Comparison of ENCODE assay signal across 10 mouse cellular contexts in the genomic region with DNA sequence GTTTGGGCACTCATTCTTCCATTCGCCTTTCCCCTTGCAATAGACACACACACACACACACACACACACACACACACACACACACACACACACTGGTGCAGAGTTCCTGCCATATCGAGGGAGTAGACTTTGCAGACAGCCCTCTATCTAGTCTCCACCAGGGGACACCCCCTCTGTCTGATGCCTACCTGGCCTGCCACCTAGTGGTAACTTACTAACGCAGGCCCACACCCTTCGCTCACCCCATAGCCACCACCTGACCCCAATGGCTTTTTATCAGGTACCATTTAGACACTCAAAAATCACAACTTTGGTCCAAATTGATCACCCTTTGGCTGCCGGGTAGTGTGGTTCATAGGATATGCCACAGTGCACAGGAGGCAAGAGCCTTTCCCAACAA. TPM values are rescaled to one million over a fixed set of nuclear protein-coding genes. Genes with fewer than 3 reads are reported as not detected.
DNase-seq lines count a peak whose midpoint lies in the region; ATAC-seq and TF ChIP-seq lines count a peak whose summit lies in the region.
"Had no signal": no experiment of that assay in that cellular context is flagged by ENCODE, and none has a peak within 500 bp of the region (broad histone marks: within the 10 kb centered on the region; RNA-seq: fewer than 3 reads in every experiment).

No protein-coding gene starts in this region.

- intact Hi-C loops in left cerebral cortex, postnatal 10 days (cut with DNase I) = loop anchor here (10.0 kb wide), 2 partner anchors 954 to 1984 kb away; a partner anchor contains a TSS

- H3K36me3 ChIP-seq in heart, embryonic 15.5 days = no peaks in the 10 kb centered on the region
- no peaks in the 10 kb centered on the region for H3K36me3 ChIP-seq in E14TG2a.4 (ENCODE audit: insufficient read depth, low read length)
- H3K36me3 ChIP-seq in midbrain, embryonic 13.5 days = no peaks in the 10 kb centered on the region
- H3K36me3 ChIP-seq: limb, embryonic 12.5 days; stomach, embryonic 15.5 days had no signal

- peaks cover 16% of the 10 kb centered on the region for H3K4me1 ChIP-seq in heart, embryonic 15.5 days (replicated peaks)
- peaks cover 17% of the 10 kb centered on the region for H3K4me1 ChIP-seq in E14TG2a.4 (replicated peaks; ENCODE audit: low read depth, low read length)
- 0 out of 2 replicates have a peak, but pooled peaks cover 7% of the 10 kb centered on the region for H3K4me1 ChIP-seq in midbrain, embryonic 13.5 days (replicated peaks)
- H3K4me1 ChIP-seq: limb, embryonic 12.5 days; stomach, embryonic 15.5 days had no signal

- no peak overlapping the region for H3K9ac ChIP-seq in heart, embryonic 15.5 days
- H3K9ac ChIP-seq in midbrain, embryonic 13.5 days (replicated peaks) = no peak overlapping the region
- H3K9ac ChIP-seq: limb, embryonic 12.5 days; stomach, embryonic 15.5 days had no signal

- H3K4me3 ChIP-seq in heart, embryonic 15.5 days = no peak overlapping the region
- peak overlapping the region; percentile 55; the same call in 1 of the 2 replicates for H3K4me3 ChIP-seq in E14TG2a.4 (replicated peaks; ENCODE audit: low read length)
- H3K4me3 ChIP-seq in midbrain, embryonic 13.5 days (replicated peaks) = no peak overlapping the region
- H3K4me3 ChIP-seq: limb, embryonic 12.5 days; stomach, embryonic 15.5 days had no signal

- no peak overlapping the region for H3K4me2 ChIP-seq in heart, embryonic 15.5 days
- H3K4me2 ChIP-seq in midbrain, embryonic 13.5 days (replicated peaks) = no peak overlapping the region
- H3K4me2 ChIP-seq: stomach, embryonic 15.5 days had no signal

- H3K9me3 ChIP-seq in heart, embryonic 15.5 days (replicated peaks) = no peaks in the 10 kb centered on the region
- no peaks in the 10 kb centered on the region for H3K9me3 ChIP-seq in E14TG2a.4 (ENCODE audit: low read length)
- H3K9me3 ChIP-seq in midbrain, embryonic 13.5 days = no peaks in the 10 kb centered on the region
- H3K9me3 ChIP-seq: limb, embryonic 12.5 days; stomach, embryonic 15.5 days had no signal

- TF ChIP-seq CTCF in E14TG2a.4 (conservative IDR thresholded peaks at IDR 0.05; ENCODE audit: low read length) = peak; percentile 83

- H3K27ac ChIP-seq in heart, embryonic 15.5 days = no peak overlapping the region
- H3K27ac ChIP-seq in midbrain, embryonic 13.5 days = no peak overlapping the region
- H3K27ac ChIP-seq: limb, embryonic 12.5 days; stomach, embryonic 15.5 days had no signal

- no peak for DNase-seq in heart, adult 9 months (ENCODE audit: low spot score in 2 of 2)
- no peak for DNase-seq in frontal cortex, postnatal 36 days (ENCODE audit: low spot score in 2 of 2)
- DNase-seq in kidney, postnatal 10 days = no peak
- DNase-seq in left cerebral cortex, postnatal 10 days (ENCODE audit: extremely low spot score in 1 of 2, low spot score in 2 of 2) = no peak

- ATAC-seq in heart, embryonic 15.5 days (replicated peaks; ENCODE audit: insufficient number of reproducible peaks, insufficient read depth, low FRiP score, low read depth) = peak; percentile 48; the same call in 1 of the 2 replicates
- peak; percentile 58; the same call in 1 of the 2 replicates for ATAC-seq in erythroid progenitor cell, adult 5-6 weeks (replicated peaks; ENCODE audit: low FRiP score, poor library complexity, severe bottlenecking)
- ATAC-seq in midbrain, embryonic 13.5 days = peak; percentile 55

- no peaks in the 10 kb centered on the region for H3K27me3 ChIP-seq in heart, embryonic 15.5 days
- peaks cover 20% of the 10 kb centered on the region for H3K27me3 ChIP-seq in E14TG2a.4 (ENCODE audit: insufficient read depth, low read length)
- 0 out of 2 replicates have a peak, but pooled peaks cover 3% of the 10 kb centered on the region for H3K27me3 ChIP-seq in midbrain, embryonic 13.5 days
- H3K27me3 ChIP-seq: limb, embryonic 12.5 days; stomach, embryonic 15.5 days had no signal

- 43% methylated on average over 5 of the region's 5 CpGs for WGBS in heart, embryonic 15.5 days
- WGBS in midbrain, embryonic 13.5 days = 47% methylated on average over 5 of the region's 5 CpGs

RNA-seq across cellular contexts. Expression of a gene that starts 18.7 kb away (rescaled TPM):
- polyA plus RNA-seq in heart, embryonic 15.5 days (2015; fragmentation: Nextera tagmentation; extraction: Ambion mirVana) = not detected in 2 replicates
- total RNA-seq in erythroid progenitor cell, adult 5-6 weeks (2015; ENCODE audit: low replicate concordance) = not detected in 2 replicates
- total RNA-seq in erythroid progenitor cell, adult 5-6 weeks (2017; ENCODE audit: low replicate concordance) = not detected in 2 replicates
- 0.09 and 0.28 TPM in 2 replicates for polyA plus RNA-seq in midbrain, embryonic 13.5 days (2015; fragmentation: Nextera tagmentation; extraction: Ambion mirVana)
- total RNA-seq in left cerebral cortex, postnatal 10 days (2021) = 1 to 10 TPM; 1.3 to 2.0 TPM
- polyA plus RNA-seq: limb, embryonic 12.5 days had no signal

RNA-seq across cellular contexts. Expression of a gene that starts 54.1 kb away (rescaled TPM):
- polyA plus RNA-seq in heart, embryonic 15.5 days (2015; fragmentation: Nextera tagmentation; extraction: Ambion mirVana) = 154 and 159 TPM in 2 replicates
- 39.3 and 51.6 TPM in 2 replicates for total RNA-seq in erythroid progenitor cell, adult 5-6 weeks (2015; ENCODE audit: low replicate concordance)
- total RNA-seq in erythroid progenitor cell, adult 5-6 weeks (2017; ENCODE audit: low replicate concordance) = 30.6 and 32.3 TPM in 2 replicates
- polyA plus RNA-seq in midbrain, embryonic 13.5 days (2015; fragmentation: Nextera tagmentation; extraction: Ambion mirVana) = 244 and 247 TPM in 2 replicates
- 100 to 1,000 TPM; 187 to 197 TPM for total RNA-seq in left cerebral cortex, postnatal 10 days (2021)
